Mouse (Mus musculus): ENCODE data around the gene Tcp11. TPM values are rescaled to one million over a fixed set of nuclear protein-coding genes. Genes with fewer than 3 reads are reported as not detected.

Tcp11 gene
- polyA plus RNA-seq, 1 experiment from 2014 or later = 1.4 TPM

GRCm38 (mm10) chr17:28060681-28061080 lies 19.8 kb downstream of the Tcp11 start:
- H3K36me3 ChIP-seq = peaks cover 56% of the 10 kb centered on the region
- peak overlapping the region; percentile 36; the same call in 1 of the 2 replicates for H3K9ac ChIP-seq
- no peak for ATAC-seq (ENCODE audit: low FRiP score)

GRCm38 (mm10) chr17:28058346-28058745 lies 22.1 kb downstream of the Tcp11 start:
- Histone ChIP-seq H3K4me2 (no peak overlapping the region), H3K4me3 (no peak overlapping the region), H3K9ac (no peak overlapping the region), H3K36me3 (peaks cover 78% of the 10 kb centered on the region), H3K27me3 (no peaks in the 10 kb centered on the region), H3K9me3 (no peaks in the 10 kb centered on the region), H3K4me1 (replicated peaks) (no peaks in the 10 kb centered on the region), H3K27ac (no peak overlapping the region)
- WGBS = 89% methylated on average over 13 of the region's 13 CpGs
- no peak for ATAC-seq (ENCODE audit: low FRiP score)

More at GRCm38 (mm10) chr17:28060681-28061080, 19.8 kb downstream of the Tcp11 start:
- 92% methylated on average over 11 of the region's 11 CpGs for WGBS
- Histone ChIP-seq H3K9me3 (no peaks in the 10 kb centered on the region), H3K27ac (no peak overlapping the region; the same call in 1 of the 2 replicates), H3K27me3 (no peaks in the 10 kb centered on the region), H3K4me2 (no peak overlapping the region), H3K4me3 (no peak overlapping the region), H3K4me1 (replicated peaks) (no peaks in the 10 kb centered on the region)

- H3K4me3 ChIP-seq = no peak overlapping the region
- H3K9ac ChIP-seq = no peak overlapping the region
- no peak overlapping the region for H3K4me2 ChIP-seq
- 87% methylated on average over 21 of the region's 21 CpGs for WGBS
- ATAC-seq (ENCODE audit: low FRiP score) = no peak
- peaks cover 18% of the 10 kb centered on the region for H3K4me1 ChIP-seq (replicated peaks)
- H3K27me3 ChIP-seq = no peaks in the 10 kb centered on the region
- H3K36me3 ChIP-seq = peaks cover 79% of the 10 kb centered on the region
- H3K27ac ChIP-seq = no peak overlapping the region
- H3K9me3 ChIP-seq = no peaks in the 10 kb centered on the region
Measured at GRCm38 (mm10) chr17:28052293-28052863, 28.1 kb downstream of the Tcp11 start.

GRCm38 (mm10) chr17:28050210-28050609 lies 30.2 kb downstream of the Tcp11 start:
- no peak for ATAC-seq (ENCODE audit: low FRiP score)
- Histone ChIP-seq H3K4me1 (replicated peaks) (peaks cover 28% of the 10 kb centered on the region), H3K9ac (no peak overlapping the region), H3K27ac (no peak overlapping the region), H3K9me3 (no peaks in the 10 kb centered on the region), H3K4me3 (no peak overlapping the region), H3K4me2 (no peak overlapping the region), H3K36me3 (peaks cover 68% of the 10 kb centered on the region), H3K27me3 (no peaks in the 10 kb centered on the region)
- 83% methylated on average over 8 of the region's 8 CpGs for WGBS

GRCm38 (mm10) chr17:28048425-28048824 lies 32.0 kb downstream of the Tcp11 start:
- Histone ChIP-seq H3K4me1 (replicated peaks) (peaks cover 45% of the 10 kb centered on the region), H3K9ac (no peak overlapping the region), H3K27ac (peak overlapping the region; percentile 31; the same call in 1 of the 2 replicates), H3K4me3 (no peak overlapping the region), H3K36me3 (peaks cover 58% of the 10 kb centered on the region), H3K27me3 (no peaks in the 10 kb centered on the region), H3K4me2 (no peak overlapping the region), H3K9me3 (no peaks in the 10 kb centered on the region)
- WGBS = 48% methylated on average over 4 of the region's 4 CpGs
- ATAC-seq (ENCODE audit: low FRiP score) = peak; percentile 58; the same call in 1 of the 2 replicates

- Histone ChIP-seq H3K4me2 (no peak overlapping the region), H3K27ac (0 out of 2 replicates have a peak overlapping the region, but pooled peaks have one; percentile 26), H3K4me3 (no peak overlapping the region), H3K27me3 (no peaks in the 10 kb centered on the region), H3K9ac (no peak overlapping the region), H3K36me3 (peaks cover 49% of the 10 kb centered on the region), H3K4me1 (replicated peaks) (peaks cover 54% of the 10 kb centered on the region), H3K9me3 (no peaks in the 10 kb centered on the region)
- 78% methylated on average over 5 of the region's 5 CpGs for WGBS
- ATAC-seq (ENCODE audit: low FRiP score) = no peak
Measured at GRCm38 (mm10) chr17:28047520-28047919, 32.9 kb downstream of the Tcp11 start.

- Histone ChIP-seq H3K27ac (0 out of 2 replicates have a peak overlapping the region, but pooled peaks have one; percentile 8), H3K4me3 (no peak overlapping the region), H3K36me3 (peaks cover 44% of the 10 kb centered on the region), H3K9ac (no peak overlapping the region), H3K27me3 (no peaks in the 10 kb centered on the region), H3K4me2 (no peak overlapping the region), H3K4me1 (replicated peaks) (peaks cover 60% of the 10 kb centered on the region), H3K9me3 (no peaks in the 10 kb centered on the region)
- WGBS = 93% methylated on average over 5 of the region's 5 CpGs
- ATAC-seq (ENCODE audit: low FRiP score) = no peak
Measured at GRCm38 (mm10) chr17:28047017-28047416, 33.4 kb downstream of the Tcp11 start.

GRCm38 (mm10) chr17:28042299-28042771 lies 38.1 kb downstream of the Tcp11 start:
- Histone ChIP-seq H3K27ac (peak overlapping the region; percentile 93), H3K9ac (peak overlapping the region; percentile 81), H3K4me3 (peak overlapping the region; percentile 46), H3K4me1 (replicated peaks) (peaks cover 74% of the 10 kb centered on the region), H3K9me3 (no peaks in the 10 kb centered on the region), H3K4me2 (peak overlapping the region; percentile 69), H3K36me3 (peaks cover 25% of the 10 kb centered on the region), H3K27me3 (no peaks in the 10 kb centered on the region)
- ATAC-seq (ENCODE audit: low FRiP score) = peak; percentile 76
- WGBS = 26% methylated on average over 23 of the region's 23 CpGs

- Histone ChIP-seq H3K4me2 (peak overlapping the region; percentile 69), H3K4me3 (peak overlapping the region; percentile 46), H3K9ac (peak overlapping the region; percentile 81), H3K36me3 (peaks cover 18% of the 10 kb centered on the region), H3K27me3 (no peaks in the 10 kb centered on the region), H3K4me1 (replicated peaks) (peaks cover 83% of the 10 kb centered on the region), H3K27ac (peak overlapping the region; percentile 93), H3K9me3 (no peaks in the 10 kb centered on the region)
- 47% methylated on average over 13 of the region's 13 CpGs for WGBS
- no peak for ATAC-seq (ENCODE audit: low FRiP score)
Measured at GRCm38 (mm10) chr17:28041298-28041697, 39.1 kb downstream of the Tcp11 start.

GRCm38 (mm10) chr17:28040620-28041019 lies 39.8 kb downstream of the Tcp11 start:
- Histone ChIP-seq H3K4me2 (peak overlapping the region; percentile 69), H3K9me3 (no peaks in the 10 kb centered on the region), H3K9ac (peak overlapping the region; percentile 81), H3K27ac (peak overlapping the region; percentile 93), H3K27me3 (no peaks in the 10 kb centered on the region), H3K4me1 (replicated peaks) (peaks cover 83% of the 10 kb centered on the region), H3K36me3 (peaks cover 17% of the 10 kb centered on the region), H3K4me3 (peak overlapping the region; percentile 46)
- peak; percentile 52 for ATAC-seq (ENCODE audit: low FRiP score)
- 11% methylated on average over 16 of the region's 16 CpGs for WGBS

- peak overlapping the region; percentile 60 for H3K9ac ChIP-seq
- ATAC-seq (ENCODE audit: low FRiP score) = no peak
- H3K36me3 ChIP-seq = peaks cover 17% of the 10 kb centered on the region
- no peaks in the 10 kb centered on the region for H3K27me3 ChIP-seq
- H3K4me1 ChIP-seq (replicated peaks) = peaks cover 76% of the 10 kb centered on the region
- H3K4me2 ChIP-seq = no peak overlapping the region
- H3K4me3 ChIP-seq = no peak overlapping the region
- H3K27ac ChIP-seq = peak overlapping the region; percentile 82
- WGBS = 44% methylated on average over 14 of the region's 14 CpGs
- no peaks in the 10 kb centered on the region for H3K9me3 ChIP-seq
Measured at GRCm38 (mm10) chr17:28036813-28037756, 43.4 kb downstream of the Tcp11 start.

GRCm38 (mm10) chr17:28034986-28035385 lies 45.5 kb downstream of the Tcp11 start:
- H3K4me2 ChIP-seq = no peak overlapping the region
- WGBS = 73% methylated on average over 8 of the region's 8 CpGs
- peaks cover 74% of the 10 kb centered on the region for H3K4me1 ChIP-seq (replicated peaks)
- no peak overlapping the region for H3K9ac ChIP-seq
- H3K4me3 ChIP-seq = no peak overlapping the region
- no peaks in the 10 kb centered on the region for H3K27me3 ChIP-seq
- H3K27ac ChIP-seq = no peak overlapping the region
- no peaks in the 10 kb centered on the region for H3K9me3 ChIP-seq
- peaks cover 17% of the 10 kb centered on the region for H3K36me3 ChIP-seq
- ATAC-seq (ENCODE audit: low FRiP score) = no peak
